Mouse (Mus musculus): ENCODE measurements around the gene Nxt2.
A peak's percentile ranks its signal among the peaks of the same experiment; 100 is the strongest.
"Not testable (repeated sequence)": the region's sequence is repeated elsewhere in the genome, so short reads cannot be mapped to it uniquely, and the experiment has no call there.

Nxt2 gene

DNA sequence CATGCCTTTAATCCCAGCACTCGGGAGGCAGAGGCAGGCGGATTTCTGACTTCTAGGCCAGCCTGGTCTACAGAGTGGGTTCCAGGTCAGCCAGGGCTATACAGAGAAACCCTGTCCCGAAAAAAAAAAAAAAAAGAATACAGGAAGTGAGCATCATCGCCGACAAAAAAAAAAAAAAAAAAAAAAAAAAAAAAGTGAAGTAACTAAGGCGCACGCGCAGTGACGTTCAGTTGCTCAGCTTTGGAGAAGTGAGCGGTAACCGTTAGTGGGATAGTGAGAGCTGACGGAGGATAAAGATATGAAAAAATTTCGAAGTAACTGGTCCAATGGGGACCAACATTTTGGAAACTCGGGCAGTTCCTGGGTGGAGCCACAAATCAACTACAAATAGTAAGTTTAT, at the start of gene Nxt2:
TSS of gene Nxt2 (plus strand) at position 229 of the 400 bp plus-strand sequence.
- no peak for DNase-seq (ENCODE audit: low spot score)

DNA sequence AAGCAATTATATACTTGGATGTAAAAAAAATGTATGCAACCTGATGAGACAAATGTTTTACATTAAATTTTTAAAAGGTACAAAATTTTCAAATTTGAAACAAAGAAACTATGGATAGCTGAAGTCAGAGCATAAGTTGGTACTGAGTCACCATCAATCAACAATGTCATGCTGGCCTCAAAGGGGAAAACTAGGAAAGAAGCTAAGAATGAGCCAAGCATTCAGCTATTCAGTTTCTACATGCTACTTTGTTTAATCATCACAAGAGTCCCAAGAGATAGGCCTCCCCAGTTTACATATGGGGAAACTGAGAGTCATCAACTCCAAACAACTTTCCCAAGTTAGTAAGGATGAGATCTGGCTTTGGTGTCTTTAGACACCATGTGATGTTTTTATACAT, 49.6 kb upstream of the Nxt2 start:
- no peak for DNase-seq (ENCODE audit: low spot score)

DNA sequence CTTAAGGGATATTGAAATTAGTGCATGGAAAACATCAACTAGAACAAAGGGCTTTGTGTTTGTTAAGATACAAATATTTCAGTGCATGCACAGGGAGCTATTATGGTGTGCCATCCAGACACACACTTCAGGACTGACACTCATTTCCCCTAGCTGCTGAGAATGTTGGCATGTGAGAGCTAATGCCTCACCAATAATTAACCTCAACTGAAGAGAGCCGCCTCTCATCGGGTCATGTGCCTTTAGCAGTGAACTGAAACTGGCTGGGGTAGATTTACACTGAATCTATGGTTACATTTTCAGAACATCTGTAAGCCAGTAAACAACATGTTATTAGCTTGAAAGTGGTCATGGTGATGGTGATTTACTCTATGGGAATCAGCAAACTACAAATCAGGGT, 44.5 kb upstream of the Nxt2 start:
- no peak for DNase-seq (ENCODE audit: low spot score)

DNA sequence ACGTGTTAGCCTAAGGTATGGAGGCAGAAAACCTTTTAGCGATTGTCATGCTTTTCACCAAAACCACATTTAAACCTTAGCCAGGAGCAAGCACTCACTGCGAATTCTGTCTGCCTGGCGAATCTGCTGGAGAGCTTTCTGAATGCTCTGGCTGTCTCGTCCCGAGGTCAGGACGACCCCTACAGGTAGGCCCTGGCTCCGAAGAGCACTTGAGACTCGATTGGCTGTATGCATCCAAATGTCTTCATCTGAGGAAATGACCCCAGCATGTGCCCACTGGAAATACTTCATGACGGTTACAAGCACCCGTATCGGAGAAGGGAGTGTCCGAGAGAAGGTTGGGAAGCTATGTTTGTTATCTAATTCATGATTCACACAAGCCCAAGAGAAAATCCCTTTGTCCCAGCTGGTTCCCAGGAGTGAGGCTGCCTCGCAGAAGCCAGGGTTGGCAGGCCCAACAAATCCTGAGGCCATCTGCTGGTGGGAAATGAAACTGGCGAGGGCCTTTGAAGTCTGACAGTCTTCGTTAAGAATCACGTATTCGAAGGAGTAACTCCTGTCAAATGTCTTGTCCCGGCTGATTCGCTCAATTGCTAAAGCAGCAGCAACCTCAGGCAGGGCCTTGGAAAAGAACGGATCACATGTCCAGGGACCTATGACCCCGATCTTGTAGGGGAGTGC, 37.4 kb upstream of the Nxt2 start:
- no peak for DNase-seq (ENCODE audit: low spot score)

DNA sequence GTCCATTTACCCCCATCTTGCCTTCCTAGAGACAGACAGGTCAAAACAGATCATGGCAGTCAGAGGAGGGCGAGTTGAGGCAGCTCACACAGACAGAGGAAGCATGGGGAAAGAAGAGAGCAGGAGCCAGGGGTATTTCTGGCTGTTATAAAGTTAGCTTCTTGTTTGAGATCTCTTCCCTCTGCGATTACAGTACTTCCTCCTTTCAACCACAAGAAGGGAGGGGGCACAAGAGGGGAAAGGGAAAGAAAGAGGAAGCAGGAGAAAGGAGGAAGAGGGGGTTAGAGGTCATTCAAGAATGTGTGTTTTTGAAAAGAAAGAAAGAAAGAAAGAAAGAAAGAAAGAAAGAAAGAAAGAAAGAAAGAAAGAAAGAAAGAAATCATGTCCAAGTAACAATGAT, 36.2 kb upstream of the Nxt2 start:
- DNase-seq (ENCODE audit: low spot score) = no peak

DNA sequence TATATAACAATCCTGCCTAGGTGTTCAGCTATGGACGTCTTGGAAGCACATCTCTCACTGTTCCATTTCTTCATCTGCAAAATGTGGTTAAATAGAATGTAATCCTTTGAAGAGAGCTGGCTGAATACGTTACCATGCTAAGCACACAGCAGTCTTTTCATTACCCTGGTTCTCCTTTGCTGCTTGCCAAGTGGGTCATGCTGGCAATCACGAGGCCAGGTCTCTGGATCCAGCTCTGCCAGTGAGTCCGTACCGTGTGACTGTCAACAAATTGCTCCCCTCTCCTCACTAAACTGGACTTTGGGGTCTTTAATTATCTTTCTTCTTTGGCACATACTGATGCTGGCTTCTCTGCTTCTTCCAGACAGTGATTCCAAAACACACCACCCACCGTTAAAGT, 32.1 kb upstream of the Nxt2 start:
- DNase-seq (ENCODE audit: low spot score) = no peak

DNA sequence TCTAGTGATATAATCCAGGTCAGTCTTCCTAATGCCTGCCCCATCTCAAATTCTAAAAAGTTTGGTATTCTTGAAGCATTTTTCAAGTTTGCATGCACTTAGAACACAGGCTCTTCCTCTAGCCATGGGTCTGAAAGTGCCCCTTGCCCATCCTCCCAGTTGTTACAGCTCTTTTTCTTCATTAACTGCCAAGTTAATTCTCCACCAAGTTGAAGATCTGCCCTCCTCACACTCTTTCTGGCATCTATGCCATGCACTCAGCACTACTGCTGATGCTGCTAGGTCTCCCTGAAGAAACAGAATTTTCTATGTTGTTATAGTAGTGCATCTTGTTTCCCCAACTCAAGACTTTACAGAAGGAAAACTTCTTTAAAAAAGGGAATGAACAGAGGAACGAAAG, 31.0 kb upstream of the Nxt2 start:
- DNase-seq (ENCODE audit: low spot score) = no peak

DNA sequence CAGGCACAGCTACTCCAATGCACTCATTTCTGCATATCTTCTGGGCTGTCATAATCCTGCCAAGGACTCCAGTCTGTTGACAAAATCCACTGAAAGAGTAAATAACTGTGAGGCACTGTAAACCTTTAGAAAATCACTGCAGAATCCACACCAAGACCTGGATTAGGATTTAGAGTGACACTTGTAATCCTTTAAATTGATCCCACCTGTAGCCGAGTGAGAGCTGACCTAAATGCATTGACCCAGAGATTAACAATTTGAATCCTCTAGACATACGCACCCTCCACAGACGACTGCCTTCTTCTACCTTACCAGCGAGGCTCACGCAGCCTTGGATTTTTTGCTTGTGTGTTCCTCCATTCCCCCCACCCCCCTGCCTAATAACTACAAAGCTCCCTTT, 29.7 kb upstream of the Nxt2 start, which contains the start of gene Gucy2f:
TSS of gene Gucy2f (minus strand) at position 101 of the 400 bp plus-strand sequence.
- DNase-seq (ENCODE audit: low spot score) = no peak

DNA sequence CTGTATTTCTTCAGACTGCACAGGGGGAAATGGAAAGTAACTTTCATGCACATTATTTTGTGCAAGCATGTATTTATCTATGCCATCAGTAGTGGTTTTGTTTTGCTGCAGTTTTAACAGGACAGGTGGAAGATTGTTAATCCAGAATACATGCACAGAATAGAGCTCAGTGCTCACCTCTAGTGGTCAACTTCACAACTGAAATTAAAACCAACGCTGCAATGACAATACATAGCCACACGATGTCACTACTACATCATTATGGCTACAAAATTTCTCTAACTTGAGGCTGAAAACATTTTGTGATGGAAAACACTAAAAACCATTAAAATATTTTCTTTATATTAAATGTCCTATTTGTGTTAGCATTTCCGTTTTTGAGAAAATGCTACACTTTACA, 26.3 kb upstream of the Nxt2 start:
- no peak for DNase-seq (ENCODE audit: low spot score)

DNA sequence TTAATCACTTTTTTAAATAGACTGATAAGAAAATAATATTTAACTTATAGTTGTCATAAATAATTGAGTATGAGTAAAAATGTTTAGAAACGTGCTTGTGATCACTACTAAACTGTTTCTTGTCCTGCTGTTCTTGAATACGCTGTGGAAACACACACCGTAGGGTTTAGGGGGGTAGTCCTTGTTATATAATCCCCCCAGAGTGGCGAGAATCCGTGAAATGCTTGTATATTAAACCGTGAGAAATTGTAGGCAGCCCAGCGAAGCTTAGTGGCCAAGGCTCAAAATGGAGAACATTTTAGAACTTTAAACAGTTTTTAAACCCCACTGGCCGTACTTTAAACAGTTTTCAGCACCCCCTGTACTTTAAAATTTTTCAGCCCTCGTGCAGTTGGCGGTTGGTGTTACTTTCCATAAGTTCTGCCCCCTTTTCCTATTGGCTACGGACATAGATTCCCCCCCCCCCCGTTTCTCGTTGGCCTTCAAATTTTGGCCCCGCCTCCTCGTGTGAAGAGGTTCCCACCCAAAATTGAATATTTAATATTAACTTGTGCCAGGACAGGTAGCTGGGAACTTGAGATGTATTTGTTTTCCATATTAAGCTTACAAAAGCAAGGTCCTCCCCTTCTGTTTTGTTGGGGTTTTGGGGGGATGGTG, 956 bp downstream of the Nxt2 start:
- DNase-seq (ENCODE audit: low spot score) = no peak

DNA sequence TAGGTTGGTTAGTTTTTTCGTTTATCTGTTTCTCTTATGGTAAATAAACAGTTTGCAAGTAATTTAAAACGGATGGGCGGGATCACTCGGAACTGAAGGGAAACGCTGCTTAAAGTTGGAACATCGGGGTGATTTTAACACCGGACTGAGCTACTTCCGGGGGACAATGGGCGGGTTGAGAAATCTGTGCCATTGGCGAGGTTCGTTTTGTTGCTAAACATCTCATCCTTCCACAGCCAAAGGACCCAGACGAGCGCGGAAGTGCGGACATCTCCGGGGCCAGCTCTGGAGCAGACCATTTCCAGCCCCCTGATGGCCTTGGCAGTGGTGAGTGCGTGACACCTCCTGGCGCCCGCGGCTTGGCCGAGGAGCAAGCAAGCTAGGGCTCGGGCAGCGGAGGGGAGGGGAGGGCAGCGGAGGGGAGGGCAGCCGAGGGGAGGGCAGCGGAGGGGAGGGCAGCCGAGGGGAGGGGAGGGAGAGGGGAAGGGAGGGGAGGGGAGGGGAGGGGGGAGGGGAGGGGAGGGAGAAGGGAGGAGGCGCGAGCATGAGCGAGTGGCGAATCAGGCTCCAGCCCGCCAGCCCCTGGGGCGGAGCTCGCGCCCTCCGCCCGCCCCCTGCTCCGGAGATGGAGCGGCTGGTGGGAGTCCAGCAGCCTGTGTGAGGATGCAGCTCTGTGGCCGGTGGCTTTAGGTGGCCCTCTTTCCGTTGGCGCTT, 1.6 kb downstream of the Nxt2 start:
- peak; percentile 35 for DNase-seq (ENCODE audit: low spot score)

DNA sequence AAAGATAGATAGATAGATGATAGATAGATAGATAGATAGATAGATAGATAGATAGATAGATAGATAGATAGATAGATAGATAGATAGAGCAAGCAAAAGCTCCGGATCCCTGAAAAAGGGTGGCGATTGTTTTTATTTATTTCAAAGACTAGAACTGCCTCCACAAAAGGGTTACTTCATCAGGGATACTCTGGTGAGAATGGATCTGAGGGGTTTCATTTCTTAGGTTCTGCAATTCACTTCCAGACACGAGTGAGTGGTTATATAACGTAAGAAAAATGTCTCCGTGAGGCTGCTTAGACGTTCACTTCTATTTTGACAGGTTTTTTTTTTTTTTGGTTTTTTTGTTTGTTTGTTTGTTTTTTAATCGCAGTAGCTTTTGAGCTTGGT, 2.2 kb downstream of the Nxt2 start:
- no peak for DNase-seq (ENCODE audit: low spot score)

DNA sequence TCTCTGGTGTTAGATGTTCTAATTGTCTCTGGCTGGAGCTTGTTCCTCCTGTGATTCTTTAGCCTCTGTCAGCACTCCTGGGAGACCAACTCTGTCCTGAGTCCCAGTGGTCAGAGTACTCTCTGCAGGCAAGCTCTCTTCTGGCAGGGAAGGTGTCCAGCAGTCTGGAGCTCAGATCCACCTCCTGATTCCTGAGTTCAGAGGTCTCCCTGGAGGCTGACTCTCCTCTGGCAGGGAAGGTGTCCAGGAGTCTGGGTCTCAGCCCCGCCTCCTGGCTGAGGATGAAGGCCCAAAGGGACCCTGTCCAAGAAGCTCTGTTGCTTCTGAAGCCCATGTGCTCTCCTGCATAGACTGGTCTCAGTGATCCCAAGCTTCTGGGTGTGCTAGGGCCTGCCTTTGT, 9.6 kb downstream of the Nxt2 start:
- not testable (repeated sequence) for DNase-seq (ENCODE audit: low spot score)

DNA sequence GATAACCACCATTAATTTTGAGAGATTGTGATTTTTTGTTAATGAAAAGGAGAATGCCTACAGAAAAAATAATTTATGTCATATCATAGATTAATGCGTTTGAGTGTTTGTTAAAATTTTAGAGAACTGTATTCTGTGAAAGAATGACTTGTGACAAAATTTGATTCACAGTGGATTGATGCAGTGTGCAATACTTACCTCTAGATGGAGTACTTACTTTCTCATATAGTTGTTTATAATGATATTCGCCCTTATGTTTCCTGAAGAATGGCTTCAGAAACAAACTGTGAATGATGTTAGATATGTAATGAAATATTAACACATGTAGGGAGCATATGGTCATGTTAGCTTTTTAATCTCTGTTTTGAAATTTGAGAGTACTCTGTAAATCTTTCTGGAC, 10.5 kb downstream of the Nxt2 start:
- DNase-seq (ENCODE audit: low spot score) = no peak

DNA sequence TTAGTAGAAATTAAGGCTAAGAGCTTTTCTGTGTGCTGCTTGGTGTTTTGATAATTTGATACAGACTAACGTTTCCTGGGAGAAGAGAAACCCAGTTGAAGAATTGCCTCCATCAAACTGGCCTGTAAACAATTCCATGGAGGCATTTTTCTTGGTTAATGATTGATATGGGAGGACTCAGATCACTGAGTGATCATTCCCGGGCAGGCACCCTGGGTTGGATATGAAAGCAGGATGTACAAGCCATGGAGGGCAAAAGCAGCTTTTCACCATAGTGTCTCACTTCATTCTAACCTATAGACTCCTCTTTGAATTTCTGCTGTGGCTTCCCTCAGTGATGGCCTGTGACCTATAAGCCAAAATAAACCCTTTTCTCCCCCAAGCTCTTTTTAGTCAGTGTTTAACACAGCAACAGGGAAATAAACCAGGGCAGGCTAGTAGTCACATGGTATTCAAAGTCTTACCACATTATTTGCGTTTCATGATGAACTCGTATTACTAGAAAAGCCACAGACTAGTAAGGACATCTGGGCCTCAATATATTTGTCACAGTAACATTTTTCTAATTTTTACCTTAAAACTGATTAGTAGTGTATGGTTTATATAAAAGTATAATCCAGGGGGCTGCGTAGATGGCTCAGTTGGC, 19.2 kb downstream of the Nxt2 start:
- DNase-seq (ENCODE audit: low spot score) = no peak

DNA sequence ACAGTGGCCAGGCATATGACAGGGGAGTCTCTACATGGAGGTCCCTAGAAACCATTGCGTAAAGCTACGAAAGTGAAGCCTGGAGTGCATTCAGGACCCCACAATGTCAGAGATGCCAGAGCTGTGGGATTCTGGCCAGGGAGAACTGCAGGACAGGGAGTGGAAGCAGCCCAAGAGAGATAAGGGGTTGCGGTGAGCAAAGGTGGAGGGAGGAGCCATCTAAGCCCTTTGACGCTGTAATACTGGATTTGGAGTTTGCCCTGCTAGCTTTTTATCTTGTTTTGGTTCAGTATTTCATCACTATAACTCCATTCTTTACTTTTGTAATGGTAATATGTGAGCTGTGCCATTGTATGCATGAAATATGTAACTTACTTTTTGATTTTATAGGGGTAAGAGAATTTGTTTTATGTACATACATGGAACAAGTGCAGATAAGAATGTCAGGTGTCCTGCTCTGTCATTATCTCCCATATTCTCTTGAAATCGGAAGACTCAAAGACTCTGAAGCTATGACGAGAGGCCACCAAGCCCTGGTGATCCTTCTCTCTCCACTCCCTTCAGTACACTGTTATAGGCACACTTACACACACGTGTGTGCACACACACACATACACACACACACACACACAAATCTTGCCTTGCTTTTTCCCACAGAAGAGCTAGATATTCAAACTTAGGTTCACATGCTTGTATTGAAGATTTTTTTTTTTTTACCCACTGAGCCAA, 23.6 kb downstream of the Nxt2 start:
- DNase-seq (ENCODE audit: low spot score) = no peak

DNA sequence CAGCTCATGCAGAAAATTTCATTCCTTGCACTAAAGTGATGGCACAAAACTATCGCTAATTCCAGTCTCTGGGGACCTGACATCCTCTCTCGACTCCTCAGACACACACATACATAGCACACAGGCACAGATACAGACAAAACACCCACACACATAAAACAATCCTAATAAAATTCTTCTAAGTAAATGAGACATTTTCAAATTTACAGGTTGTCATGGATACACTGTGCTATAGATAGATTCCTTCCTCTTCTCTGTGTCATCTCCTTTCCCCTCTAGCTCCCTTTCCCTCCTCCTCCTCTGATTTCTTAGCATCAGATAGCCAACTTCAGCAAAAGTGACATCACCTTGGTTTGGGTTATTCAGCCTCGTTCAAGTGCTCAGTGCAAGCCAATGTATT, 49.5 kb downstream of the Nxt2 start:
- no peak for DNase-seq (ENCODE audit: low spot score)

DNA sequence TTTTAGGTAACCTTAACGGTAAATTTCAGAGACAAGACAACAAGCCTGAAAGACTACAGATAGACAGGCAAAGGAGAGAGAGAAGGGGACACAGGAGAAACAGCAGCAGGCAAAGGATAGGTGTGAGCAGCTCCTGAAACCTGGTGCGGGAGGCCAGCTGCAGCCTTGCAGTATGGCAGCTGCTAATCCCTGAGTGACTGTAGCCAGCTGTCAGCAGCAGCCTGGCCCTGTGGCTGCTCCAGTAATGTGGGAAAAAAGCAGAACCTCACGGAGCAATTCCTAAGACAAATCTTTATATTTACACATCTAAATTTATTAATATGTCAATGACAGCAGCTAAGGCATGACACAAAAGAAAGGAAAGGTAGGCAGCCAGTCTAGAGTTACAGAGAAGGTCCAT, 50.0 kb downstream of the Nxt2 start:
- DNase-seq (ENCODE audit: low spot score) = no peak

DNA sequence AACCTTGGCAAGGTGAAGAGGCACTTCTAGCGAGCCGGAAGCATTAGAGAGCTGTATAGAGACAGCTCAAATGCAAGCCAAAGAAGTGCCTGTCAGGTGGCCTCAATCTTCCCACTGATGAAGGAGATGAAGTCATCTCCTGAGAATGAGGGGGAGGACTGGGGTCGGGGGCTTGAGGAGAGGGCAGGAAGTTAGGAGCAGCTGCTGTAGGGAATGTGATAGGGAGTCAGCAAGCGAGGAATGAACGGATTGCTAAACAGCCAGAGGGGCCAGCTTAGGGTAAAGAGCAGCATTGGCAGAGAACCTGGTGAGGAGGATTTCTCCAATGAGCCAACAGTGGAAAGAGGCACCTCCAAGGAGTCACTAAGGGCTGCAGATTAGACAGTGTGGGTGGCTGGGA, 59.3 kb downstream of the Nxt2 start:
- DNase-seq (ENCODE audit: low spot score) = no peak
